Mouse (Mus musculus) kidney, postnatal 0 days (tissue): ENCODE results near the gene Myh6. TPM values are rescaled to one million over a fixed set of nuclear protein-coding genes. Genes with fewer than 3 reads are reported as not detected.

Source experiments
- ATAC-seq: fragments of 200-750 bp; cut with Nextera tagmentation; replicated peaks from 2 replicates; pipeline ENCODE4 v1.8.0; 2017; ENCODE audit warnings: low read depth, moderate number of reproducible peaks, moderate TSS enrichment, moderate library complexity; ENCODE audit not compliant: low FRiP score
- DNase-seq: peaks from one replicate; pipeline ENCODE4 v3.0.0-alpha.2; 2016; ENCODE audit warnings: low spot score
- H3K27ac ChIP-seq: fragments of 300-500 bp; sonication (generic); 2 replicates; pipeline ENCODE4 v1.5.1; 2014; ENCODE audit warnings: mild to moderate bottlenecking
- H3K27me3 ChIP-seq: fragments of 300-500 bp; sonication (generic); 2 replicates; pipeline ENCODE4 v1.6.1; 2014; ENCODE audit warnings: low read length, mixed read lengths; ENCODE audit not compliant: insufficient read depth
- H3K36me3 ChIP-seq: fragments of 300-500 bp; sonication (generic); 2 replicates; pipeline ENCODE4 v1.6.1; 2014; ENCODE audit warnings: low read length, mixed read lengths; ENCODE audit not compliant: insufficient read depth
- H3K4me1 ChIP-seq: fragments of 300-500 bp; sonication (generic); replicated peaks from 2 replicates; pipeline ENCODE4 v1.6.1; 2014; ENCODE audit warnings: antibody characterized with exemption, low read length, mixed read lengths; ENCODE audit not compliant: insufficient read depth
- H3K4me2 ChIP-seq: fragments of 300-500 bp; sonication (generic); 2 replicates; pipeline ENCODE4 v1.6.1; 2014; ENCODE audit warnings: mild to moderate bottlenecking, low read length, moderate library complexity, mixed read lengths
- H3K4me3 ChIP-seq: fragments of 300-500 bp; sonication (generic); replicated peaks from 2 replicates; pipeline ENCODE4 v1.5.1; 2014; ENCODE audit warnings: low read depth, low read length
- H3K9ac ChIP-seq: fragments of 300-500 bp; sonication (generic); 2 replicates; pipeline ENCODE4 v1.6.1; 2014; ENCODE audit warnings: low read depth, low read length
- H3K9me3 ChIP-seq: fragments of 300-500 bp; sonication (generic); replicated peaks from 2 replicates; pipeline ENCODE4 v1.6.1; 2016; ENCODE audit warnings: low read length, inconsistent platforms, mixed read lengths
- CTCF ChIP-seq: IDR thresholded peaks from 2 replicates; pipeline ENCODE4 v1.5.1; 2016; ENCODE audit warnings: antibody characterized with exemption, low read depth, mild to moderate bottlenecking, moderate library complexity
- WGBS: fragments of 180-500 bp; shearing (Covaris S2); extraction: QIAGEN DNeasy Blood & Tissue Kit; methylation state at CpG from one replicate; pipeline ENCODE4 v1.1.7; 2014; 5-methylcytosine and 5-hydroxymethylcytosine counted together
- polyA plus RNA-seq: library from polyadenylated mRNA; unstranded; fragments of >200 nt; fragmentation: Nextera tagmentation; extraction: Ambion mirVana; gene quantifications from 2 replicates; pipeline ENCODE4 v1.2.1, GENCODE M21; 2015

Myh6 gene
- 0.34 and 0.62 TPM in 2 replicates for polyA plus RNA-seq

DNA sequence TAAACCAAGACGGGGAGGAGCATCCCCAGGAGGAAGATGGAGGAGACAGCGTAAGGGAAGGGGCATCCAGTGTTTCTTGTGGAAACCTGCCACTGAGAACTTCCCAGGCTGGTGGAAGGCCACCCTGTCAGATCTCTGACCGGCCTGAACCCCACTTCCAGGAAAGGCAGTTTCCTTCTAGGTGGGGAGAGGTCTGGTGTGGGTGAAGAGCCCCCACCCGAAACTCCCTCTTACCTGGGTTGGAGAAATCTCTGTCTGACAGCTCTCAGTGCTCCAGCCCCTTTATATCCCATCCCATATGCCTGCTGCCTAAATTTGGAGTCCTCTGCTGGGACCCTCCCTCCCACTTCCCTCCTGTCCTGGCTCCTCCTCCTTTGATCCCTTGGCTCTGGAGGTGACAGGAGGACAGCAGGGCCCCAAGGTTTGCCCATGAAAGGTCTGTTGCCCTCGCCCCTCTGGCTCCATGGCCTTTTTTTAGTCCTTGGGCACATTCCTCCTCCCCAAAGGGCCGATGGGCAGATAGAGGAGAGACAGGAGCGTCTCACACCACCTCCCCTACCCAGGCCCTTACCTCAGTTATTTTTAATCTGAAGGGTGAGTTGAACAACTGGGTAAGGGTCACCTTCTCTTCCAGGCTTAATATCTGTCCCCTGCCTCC is at the start of gene Myh6:
Gene Myh6, minus strand, starts transcription at position 608 of the 658 bp plus-strand sequence.
- no peaks in the 10 kb centered on the region for H3K36me3 ChIP-seq
- ATAC-seq (no peak), DNase-seq (no peak)
- no peak within 1 kb of the TSS for H3K4me2 ChIP-seq
- H3K4me1 ChIP-seq: no peaks in the 10 kb centered on the region
- no peak within 1 kb of the TSS for H3K9ac ChIP-seq
- H3K27ac ChIP-seq: no peak within 1 kb of the TSS
- H3K4me3 ChIP-seq: no peak within 1 kb of the TSS
- no peaks in the 10 kb centered on the region for H3K9me3 ChIP-seq
- no peaks in the 10 kb centered on the region for H3K27me3 ChIP-seq
- TF ChIP-seq CTCF: no peak
- 70% methylated on average over 7 of the region's 7 CpGs for WGBS

DNA sequence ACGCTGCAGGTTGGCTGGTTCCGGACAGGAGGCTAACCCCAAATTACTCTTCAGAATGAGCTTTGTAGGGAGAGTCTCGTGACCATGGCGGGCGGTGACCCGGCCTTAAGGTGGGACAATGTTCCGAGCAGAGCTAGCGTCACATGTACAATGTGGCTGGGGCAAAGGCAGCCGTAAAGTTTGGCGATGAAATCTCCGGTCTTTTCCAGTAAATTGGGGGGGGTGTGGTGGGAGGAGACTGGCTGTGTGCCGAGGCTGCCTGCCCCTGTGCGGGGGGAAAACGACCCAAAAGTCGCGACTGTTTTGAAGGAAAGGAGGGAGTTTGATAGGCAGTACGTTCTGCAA is 49.0 kb upstream of the Myh6 start:
- WGBS: under 1% methylated on average over 17 of the region's 17 CpGs
- H3K27me3 ChIP-seq: no peaks in the 10 kb centered on the region
- H3K4me3 ChIP-seq: peak overlapping the region; percentile 67
- no peaks in the 10 kb centered on the region for H3K4me1 ChIP-seq
- DNase-seq (no peak), ATAC-seq (no peak; the same call in 1 of the 2 replicates)
- H3K36me3 ChIP-seq: peaks cover 18% of the 10 kb centered on the region; the same call in 1 of the 2 replicates
- peak overlapping the region; percentile 73 for H3K4me2 ChIP-seq
- H3K9ac ChIP-seq: peak overlapping the region; percentile 67
- peak overlapping the region; percentile 87 for H3K27ac ChIP-seq
- no peak for TF ChIP-seq CTCF
- H3K9me3 ChIP-seq: no peaks in the 10 kb centered on the region

DNA sequence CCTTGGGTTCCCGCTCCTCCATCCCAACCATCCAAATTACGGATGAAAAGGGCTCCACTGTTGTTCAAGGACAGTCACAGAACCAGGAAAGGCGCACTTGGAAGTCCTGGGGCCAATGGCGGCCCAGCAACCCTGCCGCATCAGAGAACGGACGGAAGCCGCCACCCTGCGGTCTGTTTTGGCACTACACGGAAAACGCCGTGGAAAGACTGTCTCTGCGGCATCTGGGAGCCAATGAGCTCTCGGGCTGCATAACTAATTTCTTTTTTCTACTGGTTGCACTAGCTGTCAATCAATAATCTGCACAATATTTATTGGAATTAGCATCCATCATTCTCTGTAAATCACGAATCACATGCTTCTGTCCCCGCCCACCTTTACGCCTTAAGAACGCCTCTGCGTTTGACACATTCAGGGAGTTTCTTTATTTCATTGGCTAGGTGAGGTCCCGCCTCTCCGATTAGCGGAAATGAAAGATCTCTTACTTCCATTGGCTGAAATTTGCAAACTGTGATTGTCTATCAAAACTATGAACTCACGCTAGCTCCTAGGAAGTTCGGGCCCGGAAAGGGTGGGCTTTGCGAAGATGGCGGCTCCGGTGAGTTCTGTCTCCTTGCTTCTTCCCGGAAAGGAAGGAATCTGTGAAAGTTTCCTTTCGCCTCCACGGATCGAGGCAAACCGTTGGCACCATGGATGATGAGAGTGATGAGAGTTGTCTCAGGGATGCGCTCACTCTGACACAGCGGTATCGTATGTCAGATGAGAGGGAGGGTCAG is 48.5 kb upstream of the Myh6 start, which contains the start of gene Ngdn:
Gene Ngdn, plus strand, starts transcription at position 464 of the 776 bp plus-strand sequence.
- ATAC-seq: peak; percentile 93
- Histone ChIP-seq H3K27ac (peak within 1 kb of the TSS; percentile 90), H3K36me3 (0 out of 2 replicates have a peak, but pooled peaks cover 13% of the 10 kb centered on the region), H3K27me3 (no peaks in the 10 kb centered on the region), H3K9ac (peak within 1 kb of the TSS; percentile 67), H3K9me3 (no peaks in the 10 kb centered on the region), H3K4me1 (no peaks in the 10 kb centered on the region), H3K4me3 (peak within 1 kb of the TSS; percentile 67), H3K4me2 (peak within 1 kb of the TSS; percentile 73)
- peak; percentile 100 for DNase-seq
- WGBS: under 1% methylated on average over 36 of the region's 36 CpGs
- TF ChIP-seq CTCF: peak; percentile 96

DNA sequence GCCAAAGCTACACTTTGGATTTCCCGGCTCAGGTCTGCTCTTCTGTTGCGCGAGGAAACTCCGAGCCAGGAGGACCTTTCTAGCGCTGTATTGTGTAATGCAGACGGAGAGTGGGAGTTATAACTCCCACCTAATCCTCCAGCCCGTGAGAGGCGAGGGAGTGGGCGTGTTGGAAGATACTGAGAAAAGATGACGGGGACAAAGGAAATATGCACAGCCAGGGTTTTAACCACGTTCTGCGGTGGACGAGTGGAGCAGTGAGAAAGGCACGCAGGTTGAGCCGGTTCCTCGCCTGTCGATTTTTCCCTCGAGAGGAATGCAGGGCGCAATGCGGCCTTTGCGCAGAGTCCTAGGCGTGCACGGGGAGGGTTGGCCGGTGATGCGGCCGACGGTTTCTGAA is 47.9 kb upstream of the Myh6 start:
- under 1% methylated on average over 27 of the region's 27 CpGs for WGBS
- no peak for TF ChIP-seq CTCF
- H3K4me2 ChIP-seq: peak overlapping the region; percentile 66
- H3K27me3 ChIP-seq: no peaks in the 10 kb centered on the region
- DNase-seq (peak; percentile 79), ATAC-seq (peak; percentile 14; the same call in 1 of the 2 replicates)
- 0 out of 2 replicates have a peak, but pooled peaks cover 11% of the 10 kb centered on the region for H3K36me3 ChIP-seq
- H3K4me3 ChIP-seq: peak overlapping the region; percentile 40
- peak overlapping the region; percentile 59 for H3K9ac ChIP-seq
- no peaks in the 10 kb centered on the region for H3K4me1 ChIP-seq
- peak overlapping the region; percentile 90 for H3K27ac ChIP-seq
- no peaks in the 10 kb centered on the region for H3K9me3 ChIP-seq

GRCm38 (mm10) chr14:55011116-55011515 is 44.4 kb upstream of the Myh6 start:
- Histone ChIP-seq H3K9me3 (no peaks in the 10 kb centered on the region), H3K4me2 (no peak overlapping the region), H3K9ac (no peak overlapping the region), H3K27me3 (no peaks in the 10 kb centered on the region), H3K4me1 (no peaks in the 10 kb centered on the region), H3K27ac (no peak overlapping the region), H3K4me3 (no peak overlapping the region), H3K36me3 (no peaks in the 10 kb centered on the region)
- TF ChIP-seq CTCF: peak; percentile 44; the same call in 1 of the 2 replicates
- WGBS: 64% methylated on average over 4 of the region's 4 CpGs
- no peak for ATAC-seq
- DNase-seq: no peak

DNA sequence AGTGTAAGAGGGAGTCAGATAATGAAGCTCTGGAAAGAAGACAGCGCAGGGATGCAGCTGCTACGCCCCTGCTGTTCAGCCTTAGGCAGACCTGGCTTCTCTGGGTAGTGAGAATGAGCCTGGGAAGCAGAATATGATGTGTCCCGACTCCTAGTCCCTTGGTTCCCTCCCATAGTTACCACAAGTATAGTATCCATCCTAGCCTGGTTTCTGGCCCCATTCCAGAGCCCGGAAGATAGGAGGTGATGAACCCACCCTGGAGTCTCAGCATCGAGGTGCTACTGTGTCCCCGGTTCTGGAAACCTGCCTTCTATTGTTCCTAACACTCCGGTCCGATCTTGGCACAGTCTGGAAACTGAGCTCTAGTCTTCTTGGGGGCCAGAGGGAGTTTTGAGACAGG is 41.7 kb upstream of the Myh6 start:
- Histone ChIP-seq H3K9ac (no peak overlapping the region), H3K4me2 (no peak overlapping the region)

More for the DNA sequence above, 41.7 kb upstream of the Myh6 start:
- 78% methylated on average over 8 of the region's 8 CpGs for WGBS
- H3K27ac ChIP-seq: no peak overlapping the region
- ATAC-seq (no peak), DNase-seq (no peak)
- H3K36me3 ChIP-seq: no peaks in the 10 kb centered on the region
- H3K27me3 ChIP-seq: no peaks in the 10 kb centered on the region
- no peak for TF ChIP-seq CTCF
- no peaks in the 10 kb centered on the region for H3K9me3 ChIP-seq
- no peak overlapping the region for H3K4me3 ChIP-seq
- peaks cover 6% of the 10 kb centered on the region; the same call in 1 of the 2 replicates for H3K4me1 ChIP-seq
